Mouse (Mus musculus) kidney, embryonic 14.5 days (tissue): ENCODE data around the gene Mad1l1. TPM values are rescaled to one million over a fixed set of nuclear protein-coding genes. Genes with fewer than 3 reads are reported as not detected.

ENCODE experiments used
- ATAC-seq: fragments of 200-750 bp; cut with Nextera tagmentation; 2 replicates; pipeline ENCODE4 v1.8.0; 2017; ENCODE audit warnings: moderate number of reproducible peaks, mild to moderate bottlenecking, moderate TSS enrichment, moderate library complexity; ENCODE audit not compliant: low FRiP score, low TSS enrichment
- H3K27ac ChIP-seq: fragments of 300-500 bp; sonication (generic); 2 replicates; pipeline ENCODE4 v1.5.1; 2014; ENCODE audit warnings: low read depth, mild to moderate bottlenecking, low read length, moderate library complexity, mixed read lengths
- H3K27me3 ChIP-seq: fragments of 300-500 bp; sonication (generic); 2 replicates; pipeline ENCODE4 v1.6.1; 2014; ENCODE audit warnings: mild to moderate bottlenecking, low read length; ENCODE audit not compliant: control insufficient read depth, insufficient read depth
- H3K36me3 ChIP-seq: fragments of 300-500 bp; sonication (generic); 2 replicates; pipeline ENCODE4 v1.6.1; 2014; ENCODE audit warnings: low read length, mixed read lengths; ENCODE audit not compliant: control insufficient read depth, insufficient read depth
- H3K4me1 ChIP-seq: fragments of 300-500 bp; sonication (generic); 2 replicates; pipeline ENCODE4 v1.6.1; 2014; ENCODE audit warnings: low read length, mixed read lengths; ENCODE audit not compliant: control insufficient read depth, insufficient read depth
- H3K4me2 ChIP-seq: fragments of 300-500 bp; sonication (generic); replicated peaks from 2 replicates; pipeline ENCODE4 v1.6.1; 2014; ENCODE audit warnings: low read depth, mild to moderate bottlenecking, low read length
- H3K4me3 ChIP-seq: fragments of 300-500 bp; sonication (generic); 2 replicates; pipeline ENCODE4 v1.5.1; 2014; ENCODE audit warnings: mild to moderate bottlenecking, low read length
- H3K9ac ChIP-seq: fragments of 300-500 bp; sonication (generic); 2 replicates; pipeline ENCODE4 v1.6.1; 2014; ENCODE audit warnings: low read depth, mild to moderate bottlenecking, low read length, moderate library complexity
- H3K9me3 ChIP-seq: fragments of 300-500 bp; sonication (generic); 2 replicates; pipeline ENCODE4 v1.6.1; 2016; ENCODE audit warnings: low read length; ENCODE audit not compliant: control insufficient read depth
- WGBS: fragments of 180-500 bp; shearing (Covaris S2); extraction: QIAGEN DNeasy Blood & Tissue Kit; methylation state at CpG from one replicate; pipeline ENCODE4 v1.1.7; 2014; 5-methylcytosine and 5-hydroxymethylcytosine counted together
- polyA plus RNA-seq: library from polyadenylated mRNA; unstranded; fragments of >200 nt; fragmentation: Nextera tagmentation; extraction: Ambion mirVana; gene quantifications from 2 replicates; pipeline ENCODE4 v1.2.1, GENCODE M21; 2014

Mad1l1 gene
- polyA plus RNA-seq, 1 experiment from 2014 or later = 47.4 TPM

GRCm38 (mm10) chr5:140163947-140164346 lies 157.4 kb downstream of the Mad1l1 start:
- ATAC-seq = no peak
- no peaks in the 10 kb centered on the region for H3K4me1 ChIP-seq
- H3K36me3 ChIP-seq = no peaks in the 10 kb centered on the region
- H3K9ac ChIP-seq = no peak overlapping the region
- H3K9me3 ChIP-seq = no peaks in the 10 kb centered on the region
- H3K27me3 ChIP-seq = no peaks in the 10 kb centered on the region
- H3K27ac ChIP-seq = no peak overlapping the region
- 87% methylated on average over 6 of the region's 6 CpGs for WGBS
- H3K4me3 ChIP-seq = no peak overlapping the region
- no peak overlapping the region for H3K4me2 ChIP-seq

- Histone ChIP-seq H3K36me3 (no peaks in the 10 kb centered on the region), H3K27me3 (no peaks in the 10 kb centered on the region), H3K9ac (no peak overlapping the region), H3K4me3 (no peak overlapping the region), H3K4me2 (no peak overlapping the region), H3K4me1 (no peaks in the 10 kb centered on the region), H3K9me3 (no peaks in the 10 kb centered on the region), H3K27ac (no peak overlapping the region)
- ATAC-seq = no peak
- 78% methylated on average over 6 of the region's 6 CpGs for WGBS
Observed at GRCm38 (mm10) chr5:140162071-140162845, 159.1 kb downstream of the Mad1l1 start.

DNA sequence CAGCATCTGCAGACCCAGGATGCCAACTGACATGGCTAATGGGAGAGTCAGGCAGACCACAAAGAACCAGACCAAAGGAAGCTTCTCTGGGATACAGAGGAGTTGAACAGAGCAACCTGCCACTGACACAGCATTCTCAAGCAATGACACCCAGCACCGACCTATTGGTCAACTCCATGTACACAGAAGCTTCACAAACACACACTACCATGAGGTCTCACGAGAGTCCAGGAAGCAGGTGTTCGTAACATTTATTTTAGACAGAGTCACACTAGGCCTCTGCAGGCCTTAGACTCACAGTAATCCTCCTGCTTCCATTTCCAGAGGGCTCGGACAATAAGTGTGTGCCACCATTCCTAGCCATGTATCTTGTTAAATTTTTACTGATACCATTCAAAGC lies 162.3 kb downstream of the Mad1l1 start:
- ATAC-seq = no peak
- H3K9me3 ChIP-seq = no peaks in the 10 kb centered on the region
- no peak overlapping the region for H3K4me2 ChIP-seq
- 93% methylated on average over 4 of the region's 4 CpGs for WGBS
- no peaks in the 10 kb centered on the region for H3K27me3 ChIP-seq
- no peak overlapping the region for H3K27ac ChIP-seq
- H3K9ac ChIP-seq = no peak overlapping the region
- H3K4me3 ChIP-seq = no peak overlapping the region
- H3K36me3 ChIP-seq = no peaks in the 10 kb centered on the region
- no peaks in the 10 kb centered on the region for H3K4me1 ChIP-seq

- no peaks in the 10 kb centered on the region for H3K36me3 ChIP-seq
- H3K27ac ChIP-seq = no peak overlapping the region
- 90% methylated on average over 1 of the region's 1 CpGs for WGBS
- no peaks in the 10 kb centered on the region for H3K4me1 ChIP-seq
- no peak overlapping the region for H3K4me2 ChIP-seq
- ATAC-seq = no peak
- no peak overlapping the region for H3K4me3 ChIP-seq
- H3K9ac ChIP-seq = no peak overlapping the region
- no peaks in the 10 kb centered on the region for H3K27me3 ChIP-seq
- H3K9me3 ChIP-seq = no peaks in the 10 kb centered on the region
Observed at GRCm38 (mm10) chr5:140157886-140158627, 163.3 kb downstream of the Mad1l1 start.

GRCm38 (mm10) chr5:140154166-140154565 lies 167.2 kb downstream of the Mad1l1 start:
- H3K4me2 ChIP-seq = no peak overlapping the region
- WGBS = 88% methylated on average over 3 of the region's 3 CpGs
- H3K27ac ChIP-seq = no peak overlapping the region
- H3K27me3 ChIP-seq = no peaks in the 10 kb centered on the region
- H3K9me3 ChIP-seq = no peaks in the 10 kb centered on the region
- H3K36me3 ChIP-seq = no peaks in the 10 kb centered on the region
- no peak overlapping the region for H3K9ac ChIP-seq
- peaks cover 6% of the 10 kb centered on the region; the same call in 1 of the 2 replicates for H3K4me1 ChIP-seq
- ATAC-seq = no peak
- H3K4me3 ChIP-seq = no peak overlapping the region

DNA sequence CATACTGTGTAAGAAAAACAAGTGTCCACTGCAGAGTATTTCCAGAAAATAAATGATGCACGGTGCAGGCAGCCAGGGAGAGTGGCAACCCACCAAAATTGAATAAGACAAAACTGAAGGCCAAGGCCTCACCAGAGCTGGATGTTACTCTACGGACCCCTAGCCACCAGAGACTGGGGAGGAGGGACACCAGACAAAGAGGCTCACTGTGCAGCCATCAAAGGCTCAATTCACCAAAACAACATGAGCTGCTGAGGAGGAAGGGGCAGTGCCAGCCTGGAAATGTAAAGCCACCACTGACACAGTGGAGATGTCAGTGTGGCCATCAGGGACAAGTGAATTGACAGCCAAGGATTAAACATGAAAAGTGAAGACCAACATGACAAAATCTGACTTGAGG lies 169.5 kb downstream of the Mad1l1 start:
- H3K4me1 ChIP-seq = peaks cover 6% of the 10 kb centered on the region; the same call in 1 of the 2 replicates
- no peak overlapping the region for H3K9ac ChIP-seq
- no peaks in the 10 kb centered on the region for H3K36me3 ChIP-seq
- no peak overlapping the region for H3K4me3 ChIP-seq
- H3K27ac ChIP-seq = peak overlapping the region; percentile 55; the same call in 1 of the 2 replicates
- no peak overlapping the region for H3K4me2 ChIP-seq
- no peaks in the 10 kb centered on the region for H3K27me3 ChIP-seq
- WGBS = 39% methylated on average over 2 of the region's 2 CpGs
- H3K9me3 ChIP-seq = no peaks in the 10 kb centered on the region
- no peak for ATAC-seq

- Histone ChIP-seq H3K9ac (no peak overlapping the region), H3K27me3 (no peaks in the 10 kb centered on the region), H3K4me3 (no peak overlapping the region), H3K4me1 (peaks cover 6% of the 10 kb centered on the region; the same call in 1 of the 2 replicates), H3K27ac (no peak overlapping the region), H3K9me3 (no peaks in the 10 kb centered on the region), H3K36me3 (no peaks in the 10 kb centered on the region), H3K4me2 (no peak overlapping the region)
- ATAC-seq = no peak
- 79% methylated on average over 2 of the region's 2 CpGs for WGBS
Observed at GRCm38 (mm10) chr5:140151180-140151579, 170.2 kb downstream of the Mad1l1 start.

DNA sequence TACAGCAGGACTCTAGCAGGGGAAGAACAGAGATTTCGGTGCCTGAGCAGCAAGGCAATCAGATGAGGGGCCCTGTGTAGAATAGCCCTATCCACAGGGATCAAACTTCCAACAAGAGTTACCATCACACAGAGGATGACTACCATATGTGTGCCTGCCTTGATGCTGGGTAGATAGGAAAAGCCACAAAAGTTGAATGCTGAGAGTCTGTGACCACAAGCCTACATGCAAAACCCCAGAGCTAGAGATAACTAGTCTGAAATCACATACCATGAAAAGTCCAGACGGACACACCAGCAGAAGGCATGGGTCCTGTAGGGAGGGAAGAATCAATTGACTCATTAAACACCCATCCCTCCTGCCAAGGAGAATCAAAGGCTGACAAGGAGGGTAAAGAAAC lies 170.7 kb downstream of the Mad1l1 start:
- Histone ChIP-seq H3K27ac (no peak overlapping the region), H3K36me3 (no peaks in the 10 kb centered on the region), H3K27me3 (no peaks in the 10 kb centered on the region), H3K9ac (no peak overlapping the region), H3K9me3 (no peaks in the 10 kb centered on the region), H3K4me3 (no peak overlapping the region), H3K4me1 (peaks cover 6% of the 10 kb centered on the region; the same call in 1 of the 2 replicates), H3K4me2 (no peak overlapping the region)
- ATAC-seq = no peak
- WGBS = 87% methylated on average over 2 of the region's 2 CpGs

- WGBS = 89% methylated on average over 5 of the region's 5 CpGs
- H3K27me3 ChIP-seq = no peaks in the 10 kb centered on the region
- no peak for ATAC-seq
Observed at GRCm38 (mm10) chr5:140150136-140150535, 171.2 kb downstream of the Mad1l1 start.

More at GRCm38 (mm10) chr5:140150136-140150535, 171.2 kb downstream of the Mad1l1 start:
- H3K4me1 ChIP-seq = peaks cover 6% of the 10 kb centered on the region; the same call in 1 of the 2 replicates
- no peaks in the 10 kb centered on the region for H3K9me3 ChIP-seq
- H3K4me2 ChIP-seq = no peak overlapping the region
- no peak overlapping the region for H3K9ac ChIP-seq
- no peak overlapping the region for H3K27ac ChIP-seq
- no peak overlapping the region for H3K4me3 ChIP-seq
- H3K36me3 ChIP-seq = no peaks in the 10 kb centered on the region
